Mouse (Mus musculus) adrenal gland, adult 2 months (tissue): ENCODE data around the gene Trem1. TPM values are rescaled to one million over a fixed set of nuclear protein-coding genes. Genes with fewer than 3 reads are reported as not detected.

ENCODE experiments used
- DNase-seq: peaks from one replicate; pipeline ENCODE4 v3.0.0; 2021
- polyA plus RNA-seq: library from polyadenylated mRNA; depleted of rRNA; stranded (reverse); fragments of >200 nt; gene quantifications from 2 replicates; pipeline ENCODE4 v1.2.3, GENCODE M21; 2012; rRNA removed
- total RNA-seq, 2 experiments: library from RNA; stranded (reverse); gene quantifications; 2 replicates each; pipeline ENCODE4 v1.2.3; 2021

Gene Trem1
- total and polyA plus RNA-seq, 3 experiments: 0.17 to 0.24 TPM; not detected in 1

GRCm38 (mm10) chr17:48268276-48268675 lies 35.7 kb downstream of the Trem1 start:
- DNase-seq: no peak

- no peak for DNase-seq
These were observed 37.3 kb downstream of the Trem1 start for GRCm38 (mm10) chr17:48269833-48270232.

- no peak for DNase-seq
These were observed 39.6 kb downstream of the Trem1 start for GRCm38 (mm10) chr17:48272158-48272557.

- no peak for DNase-seq
These were observed 40.0 kb downstream of the Trem1 start for GRCm38 (mm10) chr17:48272598-48272997.

- no peak for DNase-seq
These were observed 41.5 kb downstream of the Trem1 start for GRCm38 (mm10) chr17:48274098-48274497.

- DNase-seq: peak; percentile 70
These were observed 42.3 kb downstream of the Trem1 start for GRCm38 (mm10) chr17:48274885-48275284.

- no peak for DNase-seq
These were observed 43.2 kb downstream of the Trem1 start for GRCm38 (mm10) chr17:48275736-48276135.

GRCm38 (mm10) chr17:48278381-48278780 lies 45.8 kb downstream of the Trem1 start:
- no peak for DNase-seq

- DNase-seq: no peak
These were observed 46.4 kb downstream of the Trem1 start for GRCm38 (mm10) chr17:48279002-48279401.

- DNase-seq: no peak
These were observed 48.6 kb downstream of the Trem1 start for GRCm38 (mm10) chr17:48280943-48281738.

GRCm38 (mm10) chr17:48281739-48282085 lies 49.1 kb downstream of the Trem1 start:
- no peak for DNase-seq

GRCm38 (mm10) chr17:48286765-48287164 lies 54.2 kb downstream of the Trem1 start:
- DNase-seq: no peak

GRCm38 (mm10) chr17:48287276-48287675 lies 54.7 kb downstream of the Trem1 start:
- DNase-seq: no peak

GRCm38 (mm10) chr17:48293500-48294194 lies 61.1 kb downstream of the Trem1 start:
- no peak for DNase-seq

Other genes with a start within 250 kb of the Trem1 start
- not detected for gene 1700122O11Rik, start 194.5 kb upstream of the Trem1 start, total RNA-seq
- gene 1700122O11Rik, start 194.5 kb upstream of the Trem1 start, polyA plus RNA-seq: not detected in 2 replicates
- gene 1700067P10Rik, start 143.4 kb upstream of the Trem1 start, total RNA-seq: not detected
- gene 1700067P10Rik, start 143.4 kb upstream of the Trem1 start, polyA plus RNA-seq: not detected in 2 replicates
- gene 9830107B12Rik, start 86.5 kb upstream of the Trem1 start, total RNA-seq: not detected
- not detected in 2 replicates for gene 9830107B12Rik, start 86.5 kb upstream of the Trem1 start, polyA plus RNA-seq
- not detected for gene A530064D06Rik, start 65.5 kb upstream of the Trem1 start, total RNA-seq
- 0.08 and 0.68 TPM in 2 replicates for gene A530064D06Rik, start 65.5 kb upstream of the Trem1 start, polyA plus RNA-seq
- gene Trem3, start 15.0 kb downstream of the Trem1 start, total RNA-seq: under 1 TPM in 1 of 2 experiments, not detected in 1; 0.48 TPM
- not detected in 2 replicates for gene Trem3, start 15.0 kb downstream of the Trem1 start, polyA plus RNA-seq
- 1 to 10 TPM in 1 of 2 experiments, under 1 TPM in 1; 0.23 to 1.2 TPM for gene Treml4, start 31.5 kb downstream of the Trem1 start, total RNA-seq
- gene Treml4, start 31.5 kb downstream of the Trem1 start, polyA plus RNA-seq: 1.0 and 1.3 TPM in 2 replicates
- gene Treml2, start 66.7 kb downstream of the Trem1 start, total RNA-seq: under 1 TPM; 0.20 to 0.38 TPM
- gene Treml2, start 66.7 kb downstream of the Trem1 start, polyA plus RNA-seq: 0.26 and 0.42 TPM in 2 replicates
- under 1 TPM; 0.14 to 0.43 TPM for gene B430306N03Rik, start 83.4 kb downstream of the Trem1 start, total RNA-seq
- 0.10 and 0.19 TPM in 2 replicates for gene B430306N03Rik, start 83.4 kb downstream of the Trem1 start, polyA plus RNA-seq
- 1 to 10 TPM; 3.4 to 5.3 TPM for gene Trem2, start 113.6 kb downstream of the Trem1 start, total RNA-seq
- 9.4 and 12.2 TPM in 2 replicates for gene Trem2, start 113.6 kb downstream of the Trem1 start, polyA plus RNA-seq
- gene Treml1, start 127.1 kb downstream of the Trem1 start, total RNA-seq: under 1 TPM in 1 of 2 experiments, not detected in 1; 0.48 TPM
- 0.33 and 0.42 TPM in 2 replicates for gene Treml1, start 127.1 kb downstream of the Trem1 start, polyA plus RNA-seq
- gene Nfya, start 177.1 kb downstream of the Trem1 start, total RNA-seq: 10 to 100 TPM; 26.4 to 41.3 TPM
- 45.1 and 55.8 TPM in 2 replicates for gene Nfya, start 177.1 kb downstream of the Trem1 start, polyA plus RNA-seq
- gene Oard1, start 177.2 kb downstream of the Trem1 start, total RNA-seq: 10 to 100 TPM; 14.6 to 19.6 TPM
- gene Oard1, start 177.2 kb downstream of the Trem1 start, polyA plus RNA-seq: 2.5 TPM in 2 replicates
- gene Apobec2, start 200.2 kb downstream of the Trem1 start, total RNA-seq: 1 to 10 TPM; 1.7 to 2.0 TPM
- gene Apobec2, start 200.2 kb downstream of the Trem1 start, polyA plus RNA-seq: 0.28 and 0.58 TPM in 2 replicates
- not detected for gene Tspo2, start 218.8 kb downstream of the Trem1 start, total RNA-seq
- gene Tspo2, start 218.8 kb downstream of the Trem1 start, polyA plus RNA-seq: not detected in 2 replicates
- gene Unc5cl, start 222.1 kb downstream of the Trem1 start, total RNA-seq: not detected
- gene Unc5cl, start 222.1 kb downstream of the Trem1 start, polyA plus RNA-seq: not detected in 2 replicates